Mouse (Mus musculus) neural tube, embryonic 12.5 days (tissue): ENCODE measurements around the gene Rtn3. TPM values are rescaled to one million over a fixed set of nuclear protein-coding genes. Genes with fewer than 3 reads are reported as not detected.

Experiments
- ATAC-seq: fragments of 200-750 bp; cut with Nextera tagmentation; 2 replicates; pipeline ENCODE4 v1.8.0; 2017; ENCODE audit warnings: low read depth, mild to moderate bottlenecking, moderate TSS enrichment, moderate library complexity; ENCODE audit not compliant: low FRiP score
- H3K27ac ChIP-seq: fragments of 300-500 bp; sonication (generic); 2 replicates; pipeline ENCODE4 v1.5.1; 2016
- H3K27me3 ChIP-seq: fragments of 300-500 bp; sonication (generic); replicated peaks from 2 replicates; pipeline ENCODE4 v1.6.1; 2016; ENCODE audit warnings: mild to moderate bottlenecking
- H3K36me3 ChIP-seq: fragments of 300-500 bp; sonication (generic); 2 replicates; pipeline ENCODE4 v1.6.1; 2016; ENCODE audit warnings: mild to moderate bottlenecking
- H3K4me1 ChIP-seq: fragments of 300-500 bp; sonication (generic); 2 replicates; pipeline ENCODE4 v1.6.1; 2016
- H3K4me2 ChIP-seq: fragments of 300-500 bp; sonication (generic); replicated peaks from 2 replicates; pipeline ENCODE4 v1.6.1; 2016; ENCODE audit warnings: mild to moderate bottlenecking
- H3K4me3 ChIP-seq: fragments of 300-500 bp; sonication (generic); 2 replicates; pipeline ENCODE4 v1.5.1; 2016
- H3K9ac ChIP-seq: fragments of 300-500 bp; sonication (generic); 2 replicates; pipeline ENCODE4 v1.6.1; 2016; ENCODE audit warnings: mild to moderate bottlenecking
- H3K9me3 ChIP-seq: fragments of 300-500 bp; sonication (generic); 2 replicates; pipeline ENCODE4 v1.6.1; 2016; ENCODE audit warnings: mild to moderate bottlenecking
- WGBS: fragments of 180-500 bp; shearing (Covaris S2); methylation state at CpG from one replicate; pipeline ENCODE4 v1.1.7; 2016; 5-methylcytosine and 5-hydroxymethylcytosine counted together
- microRNA-seq: library from miRNA; unstranded; fragments of <30 nt; microRNA quantifications from one replicate; pipeline ENCODE4, GENCODE M21; 2017
- polyA plus RNA-seq: library from polyadenylated mRNA; unstranded; fragments of >200 nt; fragmentation: Nextera tagmentation; extraction: Ambion mirVana; gene quantifications from 2 replicates; pipeline ENCODE4 v1.2.1, GENCODE M21; 2016

The Rtn3 gene
- polyA plus RNA-seq, 1 experiment from 2014 or later = 430 TPM

DNA sequence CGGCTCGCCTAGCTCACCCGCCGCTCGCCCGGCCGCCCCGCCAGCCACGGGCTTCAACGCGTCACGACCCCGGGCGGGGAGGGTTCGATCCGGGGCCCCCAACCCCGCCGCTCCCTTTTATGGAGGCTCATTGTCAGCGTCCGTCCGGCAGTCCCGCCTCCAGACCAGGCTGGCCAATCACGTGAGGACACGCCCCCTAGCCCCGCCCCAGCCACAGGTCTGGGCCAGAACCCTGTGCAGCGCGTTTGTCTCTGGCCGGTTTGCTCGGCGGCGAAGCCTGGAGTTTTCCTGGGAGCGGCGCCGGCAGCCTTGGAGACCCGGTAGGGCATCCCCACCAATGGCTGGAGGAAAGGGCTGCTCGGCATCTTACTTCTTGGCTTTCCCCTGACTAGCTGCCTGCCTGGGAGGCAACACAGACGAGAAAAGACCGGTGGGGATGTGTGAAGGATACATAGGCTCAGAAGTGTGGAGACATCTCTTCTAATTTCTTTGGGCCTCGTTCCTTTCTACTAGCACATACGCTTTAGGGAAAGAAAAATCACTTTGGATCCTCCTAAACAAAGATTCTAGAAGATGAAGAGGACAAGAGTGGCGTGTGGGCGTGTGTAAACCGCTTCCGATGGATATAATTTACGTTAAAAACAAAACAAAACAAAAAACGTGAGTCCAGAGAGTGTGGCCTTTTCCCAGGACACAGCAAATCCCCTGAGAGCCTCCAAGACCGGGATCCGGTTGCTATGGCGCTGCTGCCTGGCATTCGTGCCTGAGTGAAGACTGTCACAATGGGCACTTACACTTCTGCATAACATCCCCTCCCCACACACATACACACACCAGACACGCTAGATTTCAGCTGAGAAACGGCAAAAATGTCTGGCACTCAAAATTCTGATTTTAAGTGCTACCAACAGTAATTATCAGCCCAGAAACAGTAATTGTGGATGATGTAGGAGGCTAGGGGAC lies 99.9 kb downstream of the Rtn3 start, which contains the start of gene Spindoc:
Gene Spindoc (minus strand): TSS at position 92 of the 963 bp plus-strand sequence.
- peak; percentile 99 for ATAC-seq
- Histone ChIP-seq H3K36me3 (peaks cover 6% of the 10 kb centered on the region; the same call in 1 of the 2 replicates), H3K27me3 (no peaks in the 10 kb centered on the region), H3K4me2 (peak within 1 kb of the TSS; percentile 86), H3K4me3 (peak within 1 kb of the TSS; percentile 90), H3K4me1 (peaks cover 26% of the 10 kb centered on the region), H3K9me3 (no peaks in the 10 kb centered on the region), H3K27ac (peak within 1 kb of the TSS; percentile 89), H3K9ac (peak within 1 kb of the TSS; percentile 96)
- under 1% methylated on average over 50 of the region's 52 CpGs for WGBS

GRCm38 (mm10) chr19:7382248-7382902 lies 100.7 kb downstream of the Rtn3 start:
- no peaks in the 10 kb centered on the region for H3K27me3 ChIP-seq
- peaks cover 6% of the 10 kb centered on the region; the same call in 1 of the 2 replicates for H3K36me3 ChIP-seq
- H3K4me1 ChIP-seq = peaks cover 26% of the 10 kb centered on the region
- H3K27ac ChIP-seq = peak overlapping the region; percentile 89
- H3K4me2 ChIP-seq = peak overlapping the region; percentile 86
- H3K4me3 ChIP-seq = peak overlapping the region; percentile 90
- peak overlapping the region; percentile 96 for H3K9ac ChIP-seq
- under 1% methylated on average over 56 of the region's 60 CpGs for WGBS
- ATAC-seq = peak; percentile 67
- H3K9me3 ChIP-seq = no peaks in the 10 kb centered on the region

DNA sequence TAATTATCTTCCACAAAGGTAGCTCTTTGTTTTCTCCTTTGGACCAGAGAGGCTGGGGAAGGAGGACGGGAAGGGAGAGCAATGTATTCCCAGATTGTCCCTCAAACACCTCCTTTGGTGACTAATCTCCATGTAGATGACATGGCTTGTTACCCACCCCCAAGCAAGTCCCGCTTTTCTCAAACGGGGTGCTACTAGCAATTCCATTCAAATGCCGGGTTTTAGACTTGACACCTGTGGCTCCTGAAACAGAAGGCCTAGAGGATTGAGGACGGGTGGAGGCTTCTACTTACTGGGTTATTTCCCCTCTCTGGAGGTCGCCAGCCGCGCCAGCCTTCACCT lies 101.2 kb downstream of the Rtn3 start:
- Histone ChIP-seq H3K27me3 (no peaks in the 10 kb centered on the region), H3K9ac (peak overlapping the region; percentile 96), H3K9me3 (no peaks in the 10 kb centered on the region), H3K4me3 (peak overlapping the region; percentile 90), H3K27ac (0 out of 2 replicates have a peak overlapping the region, but pooled peaks have one; percentile 89), H3K4me2 (peak overlapping the region; percentile 86), H3K36me3 (peaks cover 6% of the 10 kb centered on the region; the same call in 1 of the 2 replicates), H3K4me1 (peaks cover 26% of the 10 kb centered on the region)
- no peak for ATAC-seq
- 3% methylated on average over 8 of the region's 8 CpGs for WGBS

GRCm38 (mm10) chr19:7377639-7378038 lies 105.4 kb downstream of the Rtn3 start:
- Histone ChIP-seq H3K4me2 (no peak overlapping the region), H3K27me3 (no peaks in the 10 kb centered on the region), H3K4me1 (peaks cover 18% of the 10 kb centered on the region), H3K4me3 (no peak overlapping the region), H3K27ac (no peak overlapping the region), H3K36me3 (peaks cover 44% of the 10 kb centered on the region), H3K9me3 (no peaks in the 10 kb centered on the region), H3K9ac (no peak overlapping the region)
- WGBS = 93% methylated on average over 2 of the region's 2 CpGs
- no peak for ATAC-seq

Small RNAs within 50 kb of the gene (microRNA-seq; reads per million reads assigned to microRNA genes)
- gene Mir6991 = not detected

Other genes with a start within 250 kb of the Rtn3 start
- gene Naa40, start 242.1 kb downstream of the Rtn3 start, polyA plus RNA-seq = 74.0 and 76.0 TPM in 2 replicates
- gene Rcor2, start 216.0 kb downstream of the Rtn3 start, polyA plus RNA-seq = 75.5 and 84.8 TPM in 2 replicates
- 62.3 and 72.0 TPM in 2 replicates for gene Mark2, start 141.4 kb downstream of the Rtn3 start, polyA plus RNA-seq
- gene Spindoc, start 100.3 kb downstream of the Rtn3 start, polyA plus RNA-seq = 42.8 and 46.6 TPM in 2 replicates
- gene 2700081O15Rik, start 65.7 kb downstream of the Rtn3 start, polyA plus RNA-seq = 21.6 and 22.7 TPM in 2 replicates
- 7.3 and 8.3 TPM in 2 replicates for gene Atl3, start 10.8 kb upstream of the Rtn3 start, polyA plus RNA-seq
- 2.9 and 3.5 TPM in 2 replicates for gene Pla2g16, start 74.2 kb upstream of the Rtn3 start, polyA plus RNA-seq
- gene Lgals12, start 123.9 kb upstream of the Rtn3 start, polyA plus RNA-seq = not detected in 2 replicates
- not detected in 2 replicates for gene Hrasls5, start 129.3 kb upstream of the Rtn3 start, polyA plus RNA-seq
- not detected in 2 replicates for gene Slc22a19, start 228.0 kb upstream of the Rtn3 start, polyA plus RNA-seq